8 mouse cellular contexts compared by ENCODE assay signal in genomic region chr2:152368532-152369140, GRCm38 (mm10). TPM values are rescaled to one million over a fixed set of nuclear protein-coding genes. Genes with fewer than 3 reads are reported as not detected.
DNase-seq lines count a peak whose midpoint lies in the region; ATAC-seq and TF ChIP-seq lines count a peak whose summit lies in the region.

No protein-coding gene starts in this region.

- peak; percentile 38 to 44 for DNase-seq in spleen, adult 2 months (ENCODE audit: low read depth in 1 of 2, low spot score in 2 of 2)
- DNase-seq in spleen, adult 12 weeks (ENCODE audit: low spot score) = no peak
- DNase-seq in c-Kit-negative CD71-positive TER-119-positive erythroid progenitor cells, embryonic 14.5 days (ENCODE audit: low read depth, low spot score) = peak; percentile 42
- DNase-seq in forebrain, embryonic 11.5 days (ENCODE audit: low spot score) = peak; percentile 82
- DNase-seq in hindbrain, postnatal 0 days (ENCODE audit: low spot score) = peak; percentile 83
- DNase-seq in lung, adult 18-20 months = peak; percentile 30 to 60
- no peak for DNase-seq in urinary bladder, postnatal 10 days (ENCODE audit: low spot score)

- no peak overlapping the region for H3K4me3 ChIP-seq in spleen, adult 2 months (ENCODE audit: extremely low read depth, insufficient read depth, insufficient read length)
- H3K4me3 ChIP-seq in forebrain, embryonic 11.5 days (ENCODE audit: low read depth, low read length) = no peak overlapping the region
- H3K4me3 ChIP-seq in hindbrain, postnatal 0 days (ENCODE audit: low read length) = no peak overlapping the region
- H3K4me3 ChIP-seq in neural tube, embryonic 15.5 days (replicated peaks) = no peak overlapping the region

- no peaks in the 10 kb centered on the region for H3K27me3 ChIP-seq in spleen, adult 2 months (ENCODE audit: control insufficient read depth, insufficient read depth, low read length)
- H3K27me3 ChIP-seq in forebrain, embryonic 11.5 days (ENCODE audit: control insufficient read depth, insufficient read depth, low read length) = no peaks in the 10 kb centered on the region
- no peaks in the 10 kb centered on the region for H3K27me3 ChIP-seq in hindbrain, postnatal 0 days (ENCODE audit: insufficient read depth, low read length)
- no peaks in the 10 kb centered on the region for H3K27me3 ChIP-seq in neural tube, embryonic 15.5 days (replicated peaks)

- ATAC-seq in forebrain, embryonic 11.5 days (replicated peaks; ENCODE audit: low FRiP score) = peak; percentile 52; the same call in 1 of the 2 replicates
- ATAC-seq in hindbrain, postnatal 0 days = peak; percentile 54
- peak; percentile 49; the same call in 1 of the 2 replicates for ATAC-seq in neural tube, embryonic 15.5 days (ENCODE audit: low FRiP score)

- no peak overlapping the region for H3K9ac ChIP-seq in forebrain, embryonic 11.5 days (ENCODE audit: low read length)
- H3K9ac ChIP-seq in hindbrain, postnatal 0 days (replicated peaks; ENCODE audit: low read length) = no peak overlapping the region
- H3K9ac ChIP-seq in neural tube, embryonic 15.5 days (replicated peaks) = no peak overlapping the region

- 35% methylated on average over 14 of the region's 14 CpGs for WGBS in spleen, adult 2 months
- 33% methylated on average over 14 of the region's 14 CpGs for WGBS in forebrain, embryonic 11.5 days
- WGBS in hindbrain, postnatal 0 days = 27% methylated on average over 14 of the region's 14 CpGs
- WGBS in neural tube, embryonic 15.5 days = 36% methylated on average over 14 of the region's 14 CpGs

- TF ChIP-seq CTCF in spleen, adult 2 months (IDR thresholded peaks at IDR 0.05; ENCODE audit: extremely low read depth, insufficient read depth, insufficient read length, insufficient replicate concordance) = peak; percentile 82; the same call in 1 of the 2 replicates
- peak; percentile 91 for TF ChIP-seq CTCF in hindbrain, postnatal 0 days (IDR thresholded peaks at IDR 0.05; ENCODE audit: low read depth)

- no peaks in the 10 kb centered on the region for H3K36me3 ChIP-seq in spleen, adult 2 months (ENCODE audit: control insufficient read depth, insufficient read depth, low read length)
- no peaks in the 10 kb centered on the region for H3K36me3 ChIP-seq in forebrain, embryonic 11.5 days (ENCODE audit: control insufficient read depth, insufficient read depth, low read length)
- no peaks in the 10 kb centered on the region for H3K36me3 ChIP-seq in hindbrain, postnatal 0 days (ENCODE audit: insufficient read depth, low read length)
- no peaks in the 10 kb centered on the region for H3K36me3 ChIP-seq in neural tube, embryonic 15.5 days

- no peak overlapping the region for H3K4me2 ChIP-seq in forebrain, embryonic 11.5 days (ENCODE audit: low read depth, low read length, severe bottlenecking)
- no peak overlapping the region for H3K4me2 ChIP-seq in hindbrain, postnatal 0 days (ENCODE audit: low read depth, low read length)
- 0 out of 2 replicates have a peak overlapping the region, but pooled peaks have one; percentile 7 for H3K4me2 ChIP-seq in neural tube, embryonic 15.5 days

- no peaks in the 10 kb centered on the region for H3K4me1 ChIP-seq in spleen, adult 2 months (ENCODE audit: control insufficient read depth, insufficient read depth, insufficient read length)
- H3K4me1 ChIP-seq in forebrain, embryonic 11.5 days (replicated peaks; ENCODE audit: control insufficient read depth, insufficient read depth, low read length) = no peaks in the 10 kb centered on the region
- H3K4me1 ChIP-seq in hindbrain, postnatal 0 days (ENCODE audit: insufficient read depth, low read length) = no peaks in the 10 kb centered on the region
- H3K4me1 ChIP-seq in neural tube, embryonic 15.5 days = peaks cover 7% of the 10 kb centered on the region

- no peak overlapping the region for H3K27ac ChIP-seq in spleen, adult 2 months (ENCODE audit: insufficient read depth, low read length)
- no peak overlapping the region for H3K27ac ChIP-seq in forebrain, embryonic 11.5 days (ENCODE audit: low read depth, low read length)
- H3K27ac ChIP-seq in hindbrain, postnatal 0 days = no peak overlapping the region
- H3K27ac ChIP-seq in neural tube, embryonic 15.5 days (replicated peaks) = no peak overlapping the region

- TF ChIP-seq POLR2A in spleen, adult 2 months (IDR thresholded peaks at IDR 0.05; ENCODE audit: low read depth, low read length) = no peak

- H3K9me3 ChIP-seq in forebrain, embryonic 11.5 days (ENCODE audit: control insufficient read depth, low read length) = no peaks in the 10 kb centered on the region
- H3K9me3 ChIP-seq in hindbrain, postnatal 0 days (ENCODE audit: low read length) = no peaks in the 10 kb centered on the region
- no peaks in the 10 kb centered on the region for H3K9me3 ChIP-seq in neural tube, embryonic 15.5 days (replicated peaks)

RNA-seq across cellular contexts. Expression of gene Nrsn2, which starts 7.8 kb away (rescaled TPM):
- polyA plus RNA-seq in spleen, adult 2 months (2012; rRNA removed) = not detected in 2 replicates
- 6.3 and 7.6 TPM in 2 replicates for polyA plus RNA-seq in forebrain, embryonic 11.5 days (2014; fragmentation: Nextera tagmentation; extraction: Ambion mirVana)
- 64.5 and 72.2 TPM in 2 replicates for total RNA-seq in hindbrain, postnatal 0 days (2014; rRNA removed)
- 83.8 and 91.3 TPM in 2 replicates for polyA plus RNA-seq in hindbrain, postnatal 0 days (2015; fragmentation: Nextera tagmentation; extraction: Ambion mirVana)
- 50.9 and 60.3 TPM in 2 replicates for polyA plus RNA-seq in neural tube, embryonic 15.5 days (2015; fragmentation: Nextera tagmentation; extraction: Ambion mirVana)

RNA-seq across cellular contexts. Expression of gene Trib3, which starts 24.8 kb away (rescaled TPM):
- polyA plus RNA-seq in spleen, adult 2 months (2012; rRNA removed) = 0.65 and 1.0 TPM in 2 replicates
- 1.3 and 2.1 TPM in 2 replicates for polyA plus RNA-seq in forebrain, embryonic 11.5 days (2014; fragmentation: Nextera tagmentation; extraction: Ambion mirVana)
- total RNA-seq in hindbrain, postnatal 0 days (2014; rRNA removed) = 2.5 and 4.2 TPM in 2 replicates
- polyA plus RNA-seq in hindbrain, postnatal 0 days (2015; fragmentation: Nextera tagmentation; extraction: Ambion mirVana) = 2.7 and 3.4 TPM in 2 replicates
- polyA plus RNA-seq in neural tube, embryonic 15.5 days (2015; fragmentation: Nextera tagmentation; extraction: Ambion mirVana) = 1.8 and 1.9 TPM in 2 replicates

RNA-seq across cellular contexts. Expression of gene Sox12, which starts 29.2 kb away (rescaled TPM):
- 4.0 and 4.6 TPM in 2 replicates for polyA plus RNA-seq in spleen, adult 2 months (2012; rRNA removed)
- polyA plus RNA-seq in forebrain, embryonic 11.5 days (2014; fragmentation: Nextera tagmentation; extraction: Ambion mirVana) = 20.4 and 22.9 TPM in 2 replicates
- total RNA-seq in hindbrain, postnatal 0 days (2014; rRNA removed) = 49.7 and 50.2 TPM in 2 replicates
- 9.7 and 10.1 TPM in 2 replicates for polyA plus RNA-seq in hindbrain, postnatal 0 days (2015; fragmentation: Nextera tagmentation; extraction: Ambion mirVana)
- polyA plus RNA-seq in neural tube, embryonic 15.5 days (2015; fragmentation: Nextera tagmentation; extraction: Ambion mirVana) = 10.1 and 12.1 TPM in 2 replicates

RNA-seq across cellular contexts. Expression of gene Rbck1, which starts 36.2 kb away (rescaled TPM):
- polyA plus RNA-seq in spleen, adult 2 months (2012; rRNA removed) = 326 and 431 TPM in 2 replicates
- 94.2 TPM in 2 replicates for polyA plus RNA-seq in forebrain, embryonic 11.5 days (2014; fragmentation: Nextera tagmentation; extraction: Ambion mirVana)
- 119 and 135 TPM in 2 replicates for total RNA-seq in hindbrain, postnatal 0 days (2014; rRNA removed)
- polyA plus RNA-seq in hindbrain, postnatal 0 days (2015; fragmentation: Nextera tagmentation; extraction: Ambion mirVana) = 77.9 and 81.6 TPM in 2 replicates
- 99.8 and 109 TPM in 2 replicates for polyA plus RNA-seq in neural tube, embryonic 15.5 days (2015; fragmentation: Nextera tagmentation; extraction: Ambion mirVana)

RNA-seq across cellular contexts. Expression of gene Zcchc3, which starts 46.2 kb away (rescaled TPM):
- polyA plus RNA-seq in spleen, adult 2 months (2012; rRNA removed) = 1.8 and 2.7 TPM in 2 replicates
- polyA plus RNA-seq in forebrain, embryonic 11.5 days (2014; fragmentation: Nextera tagmentation; extraction: Ambion mirVana) = 59.4 and 63.9 TPM in 2 replicates
- total RNA-seq in hindbrain, postnatal 0 days (2014; rRNA removed) = 17.4 TPM in 2 replicates
- 15.8 and 16.1 TPM in 2 replicates for polyA plus RNA-seq in hindbrain, postnatal 0 days (2015; fragmentation: Nextera tagmentation; extraction: Ambion mirVana)
- polyA plus RNA-seq in neural tube, embryonic 15.5 days (2015; fragmentation: Nextera tagmentation; extraction: Ambion mirVana) = 17.5 and 18.7 TPM in 2 replicates

Comparison
In these comparisons a context has a peak if more than half of its experiments do, and no peak if none do; other contexts are left out.
1. DNase-seq: peak in spleen, adult 2 months (2 of 2), c-Kit-negative CD71-positive TER-119-positive erythroid progenitor cells, embryonic 14.5 days (single experiment), forebrain, embryonic 11.5 days (single experiment), hindbrain, postnatal 0 days (single experiment) and lung, adult 18-20 months (2 of 2); none in spleen, adult 12 weeks (single experiment) and urinary bladder, postnatal 10 days (single experiment).
2. Peak in every context shown above with its lines, with median percentiles within 50 percentile points of each other: ATAC-seq.